In genomic region chr6:125215148-125215954, GRCm38 (mm10) we compare ENCODE assay signal across 8 mouse cellular contexts. TPM values are rescaled to one million over a fixed set of nuclear protein-coding genes. Genes with fewer than 3 reads are reported as not detected.
DNase-seq lines count a peak whose midpoint lies in the region; ATAC-seq and TF ChIP-seq lines count a peak whose summit lies in the region.

Vamp1 (plus strand) TSS chr6:125215551.

- no peak for TF ChIP-seq CTCF in lung, adult 2 months (IDR thresholded peaks at IDR 0.05; ENCODE audit: insufficient read depth, low read length)

- under 1% methylated on average over 48 of the region's 48 CpGs for WGBS in forebrain, embryonic 15.5 days
- under 1% methylated on average over 48 of the region's 48 CpGs for WGBS in lung, adult 2 months

- ATAC-seq in forebrain, embryonic 15.5 days (replicated peaks) = peak; percentile 97
- ATAC-seq in neutrophil, adult 5-6 weeks (ENCODE audit: extremely low read depth, insufficient number of reproducible peaks, low FRiP score, poor library complexity, severe bottlenecking) = peak; percentile 89

- in situ Hi-C loops in ES-E14 (cut with MboI; ENCODE audit: low sequenced_read_pairs in 2 of 2, unreplicated experiment in 2 of 2) = no loop called here

- H3K9ac ChIP-seq in ES-E14 (ENCODE audit: insufficient read depth, low read depth, low read length, poor library complexity, severe bottlenecking) = peak within 1 kb of the TSS; percentile 82
- peak within 1 kb of the TSS; percentile 69 for H3K9ac ChIP-seq in forebrain, embryonic 15.5 days (replicated peaks)

- peak within 1 kb of the TSS; percentile 95 for H3K4me2 ChIP-seq in forebrain, embryonic 15.5 days (replicated peaks)

- peaks cover 3 to 5% of the 10 kb centered on the region in 2 experiments; a peak in 1 of 4 replicates for H3K4me1 ChIP-seq in ES-E14 (ENCODE audit: control insufficient read depth in 2 of 2, insufficient read depth in 2 of 2, low read length in 2 of 2, poor library complexity in 1 of 2)
- peaks cover 5% of the 10 kb centered on the region; the same call in 1 of the 2 replicates for H3K4me1 ChIP-seq in forebrain, embryonic 15.5 days
- H3K4me1 ChIP-seq in lung, adult 2 months (ENCODE audit: control insufficient read depth, insufficient read depth, low read length) = no peaks in the 10 kb centered on the region

- H3K9me3 ChIP-seq in ES-E14 (ENCODE audit: control insufficient read depth, insufficient read depth, low read depth, low read length) = no peaks in the 10 kb centered on the region
- no peaks in the 10 kb centered on the region for H3K9me3 ChIP-seq in forebrain, embryonic 15.5 days

- intact Hi-C loops in heart, postnatal 25 days (cut with DNase I) = loop anchor here (2.0 to 5.0 kb wide), 2 partner anchors 23 to 152 kb away; no protein-coding TSS in a partner anchor

- peak within 1 kb of the TSS; percentile 67 to 82 for H3K4me3 ChIP-seq in ES-E14 (ENCODE audit: insufficient read depth in 1 of 2, low read depth in 1 of 2, low read length in 2 of 2, poor library complexity in 1 of 2, severe bottlenecking in 1 of 2)
- H3K4me3 ChIP-seq in forebrain, embryonic 15.5 days = peak within 1 kb of the TSS; percentile 63
- H3K4me3 ChIP-seq in lung, adult 2 months (replicated peaks; ENCODE audit: extremely low read depth, low read depth, low read length) = peak within 1 kb of the TSS; percentile 76

- no peak within 1 kb of the TSS for H3K27ac ChIP-seq in ES-E14 (ENCODE audit: insufficient read depth, low read depth, low read length, poor library complexity, severe bottlenecking)
- peak within 1 kb of the TSS; percentile 66 for H3K27ac ChIP-seq in forebrain, embryonic 15.5 days (replicated peaks)

- DNase-seq in ES-E14 (ENCODE audit: low read depth, low spot score) = peak; percentile 98
- DNase-seq in cerebellum, adult 11-12 months = peak; percentile 98
- peak; percentile 92 for DNase-seq in heart, postnatal 25 days (ENCODE audit: low spot score)
- DNase-seq in layer of hippocampus, adult 18-20 months (ENCODE audit: low spot score in 2 of 2) = peak; percentile 90 to 96
- DNase-seq in lung, adult 2 months = peak; percentile 94
- peak; percentile 86 to 91 for DNase-seq in thymus, adult 18-20 months

- TF ChIP-seq POLR2A in lung, adult 2 months (IDR thresholded peaks at IDR 0.05; ENCODE audit: borderline replicate concordance, extremely low read depth, low read depth, low read length) = peak; percentile 98; the same call in 1 of the 2 replicates

- peaks cover 5% of the 10 kb centered on the region; the same call in 1 of the 2 replicates for H3K36me3 ChIP-seq in ES-E14 (ENCODE audit: control insufficient read depth, insufficient read depth, low read length, poor library complexity, severe bottlenecking)
- no peaks in the 10 kb centered on the region for H3K36me3 ChIP-seq in forebrain, embryonic 15.5 days

- H3K27me3 ChIP-seq in forebrain, embryonic 15.5 days = 0 out of 2 replicates have a peak, but pooled peaks cover 4% of the 10 kb centered on the region

TF ChIP-seq in ES-E14, 5 proteins besides CTCF, POLR2A, EP300 and RAD21:
- TF ChIP-seq HCFC1 (IDR thresholded peaks at IDR 0.05; ENCODE audit: borderline replicate concordance, insufficient read depth, low read length) (peak; percentile 85; the same call in 1 of the 2 replicates), ZC3H11A (IDR thresholded peaks at IDR 0.05; ENCODE audit: borderline replicate concordance, low read depth, low read length) (no peak)

RNA-seq across cellular contexts. Expression of gene Vamp1, which starts in this region (rescaled TPM):
- 3.5 and 4.6 TPM in 2 replicates for total RNA-seq in ES-E14 (2012; rRNA removed)
- 5.6 and 6.0 TPM in 2 replicates for polyA plus RNA-seq in forebrain, embryonic 15.5 days (2015; fragmentation: Nextera tagmentation; extraction: Ambion mirVana)
- 1 to 10 TPM; 6.2 to 6.3 TPM for total RNA-seq in heart, postnatal 25 days (2021)
- 10 to 100 TPM; 82.2 to 86.4 TPM for total RNA-seq in layer of hippocampus, adult 18-20 months (2021)
- 12.5 and 22.0 TPM in 2 replicates for polyA plus RNA-seq in lung, adult 2 months (2012; rRNA removed)
- total RNA-seq in neutrophil, adult 5-6 weeks (2017) = 56.0 and 57.8 TPM in 2 replicates
